In the genomic region with DNA sequence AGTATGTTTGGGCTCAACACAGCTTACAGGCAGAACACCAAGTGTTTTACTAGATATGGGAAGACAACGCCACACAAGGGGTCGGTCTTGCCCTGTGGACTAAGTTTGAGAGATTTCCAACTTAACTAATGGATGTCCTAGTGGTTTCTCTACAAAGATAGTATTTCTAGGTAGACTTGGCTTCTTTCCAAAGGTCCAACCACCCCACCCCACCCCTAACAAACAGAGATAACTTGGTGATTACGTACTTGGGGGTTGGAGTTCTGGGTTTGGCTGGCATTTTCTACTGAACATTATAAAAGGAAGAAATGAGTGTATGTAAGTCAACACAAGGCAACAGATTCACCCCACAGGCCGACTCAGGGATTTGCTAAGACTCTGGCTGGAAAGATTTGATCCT, we compare ENCODE assay signal across 19 mouse cellular contexts. TPM values are rescaled to one million over a fixed set of nuclear protein-coding genes. Genes with fewer than 3 reads are reported as not detected.
DNase-seq lines count a peak whose midpoint lies in the region; ATAC-seq and TF ChIP-seq lines count a peak whose summit lies in the region.
"Had no signal": no experiment of that assay in that cellular context is flagged by ENCODE, and none has a peak within 500 bp of the region (broad histone marks: within the 10 kb centered on the region; RNA-seq: fewer than 3 reads in every experiment).

No protein-coding gene starts in this region.

- TF ChIP-seq POLR2A in testis, adult 2 months (IDR thresholded peaks at IDR 0.05; ENCODE audit: control insufficient read depth, low read depth, low read length), result no peak

- H3K27me3 ChIP-seq in intestine, embryonic 14.5 days (replicated peaks; ENCODE audit: control insufficient read depth, insufficient read depth, low read length), result no peaks in the 10 kb centered on the region
- no peaks in the 10 kb centered on the region for H3K27me3 ChIP-seq in intestine, postnatal 0 days (replicated peaks; ENCODE audit: control insufficient read depth, insufficient read depth, low read length)
- no peaks in the 10 kb centered on the region for H3K27me3 ChIP-seq in testis, adult 2 months (ENCODE audit: control insufficient read depth, insufficient read depth, low read length)
- H3K27me3 ChIP-seq in liver, embryonic 13.5 days, result no peaks in the 10 kb centered on the region
- H3K27me3 ChIP-seq: embryonic facial prominence, embryonic 13.5 days; limb, embryonic 13.5 days had no signal

- peaks cover 22% of the 10 kb centered on the region for H3K4me1 ChIP-seq in intestine, embryonic 14.5 days (replicated peaks; ENCODE audit: control insufficient read depth, insufficient read depth, low read length)
- H3K4me1 ChIP-seq in intestine, postnatal 0 days (replicated peaks; ENCODE audit: control insufficient read depth, insufficient read depth, low read length), result peaks cover 14% of the 10 kb centered on the region; the same call in 1 of the 2 replicates
- H3K4me1 ChIP-seq in testis, adult 2 months (ENCODE audit: control insufficient read depth, insufficient read depth, low read length), result no peaks in the 10 kb centered on the region; the same call in none of the 2 replicates
- H3K4me1 ChIP-seq in liver, embryonic 13.5 days (replicated peaks), result peaks cover 71% of the 10 kb centered on the region

- TF ChIP-seq CTCF in intestine, postnatal 0 days (IDR thresholded peaks at IDR 0.05; ENCODE audit: low read depth), result no peak
- no peak for TF ChIP-seq CTCF in testis, adult 2 months (IDR thresholded peaks at IDR 0.05; ENCODE audit: control insufficient read depth, insufficient read depth, insufficient replicate concordance, low read depth, low read length)

- ATAC-seq in intestine, embryonic 14.5 days (replicated peaks; ENCODE audit: low FRiP score, low TSS enrichment, low read depth), result no peak
- no peak for ATAC-seq in intestine, postnatal 0 days
- ATAC-seq in liver, embryonic 13.5 days (ENCODE audit: low read depth), result 0 out of 2 replicates have a peak, but pooled peaks have one; percentile 37
- ATAC-seq: activated CD4-positive, CD25-positive, alpha-beta regulatory T cell, adult 4 months had no signal

- H3K36me3 ChIP-seq in intestine, embryonic 14.5 days (ENCODE audit: control insufficient read depth, insufficient read depth, low read length), result peaks cover 75% of the 10 kb centered on the region
- H3K36me3 ChIP-seq in intestine, postnatal 0 days (ENCODE audit: control insufficient read depth, insufficient read depth), result peaks cover 50% of the 10 kb centered on the region
- H3K36me3 ChIP-seq in testis, adult 2 months (ENCODE audit: control insufficient read depth, insufficient read depth, low read length), result no peaks in the 10 kb centered on the region
- peaks cover 88% of the 10 kb centered on the region for H3K36me3 ChIP-seq in liver, embryonic 13.5 days

- no peak overlapping the region for H3K4me3 ChIP-seq in intestine, embryonic 14.5 days (ENCODE audit: low read depth, low read length)
- no peak overlapping the region for H3K4me3 ChIP-seq in intestine, postnatal 0 days (ENCODE audit: low read depth, low read length)
- peak overlapping the region; percentile 72 for H3K4me3 ChIP-seq in testis, adult 2 months (ENCODE audit: control insufficient read depth, low read depth, low read length)
- no peak overlapping the region for H3K4me3 ChIP-seq in liver, embryonic 13.5 days (replicated peaks)
- H3K4me3 ChIP-seq: embryonic facial prominence, embryonic 13.5 days; forebrain, embryonic 10.5 days; limb, embryonic 13.5 days had no signal

- H3K9me3 ChIP-seq in intestine, embryonic 14.5 days (ENCODE audit: control insufficient read depth, low read length), result no peaks in the 10 kb centered on the region
- H3K9me3 ChIP-seq in intestine, postnatal 0 days (ENCODE audit: control insufficient read depth), result no peaks in the 10 kb centered on the region
- H3K9me3 ChIP-seq in liver, embryonic 13.5 days (replicated peaks), result no peaks in the 10 kb centered on the region
- H3K9me3 ChIP-seq: embryonic facial prominence, embryonic 13.5 days; forebrain, embryonic 10.5 days; limb, embryonic 13.5 days had no signal

- no peak overlapping the region for H3K9ac ChIP-seq in intestine, embryonic 14.5 days (ENCODE audit: low read length)
- H3K9ac ChIP-seq in intestine, postnatal 0 days (ENCODE audit: low read depth, low read length), result no peak overlapping the region
- H3K9ac ChIP-seq in liver, embryonic 13.5 days, result no peak overlapping the region
- H3K9ac ChIP-seq: embryonic facial prominence, embryonic 13.5 days; limb, embryonic 13.5 days had no signal

- DNase-seq in intestine, embryonic 14.5 days (ENCODE audit: low spot score), result no peak
- no peak for DNase-seq in testis, postnatal 14 days (ENCODE audit: low spot score)
- no peak for DNase-seq in liver, embryonic 13.5 days
- no peak for DNase-seq in adrenal gland, adult (ENCODE audit: inconsistent age in 2 of 2, low spot score in 1 of 2)
- no peak for DNase-seq in frontal cortex, postnatal 10 days (ENCODE audit: low spot score in 2 of 2)
- DNase-seq: adrenal gland, postnatal 36 days; cerebellum, adult 18-20 months; heart, postnatal 36 days; kidney, postnatal 10 days; lung, postnatal 10 days; midbrain, embryonic 14.5 days; right cerebral cortex, adult 18-20 months; spleen, adult 18-20 months had no signal

- WGBS in intestine, embryonic 14.5 days, result 85% methylated on average over 4 of the region's 4 CpGs
- WGBS in intestine, postnatal 0 days, result 46% methylated on average over 4 of the region's 4 CpGs
- 42% methylated on average over 4 of the region's 4 CpGs for WGBS in liver, embryonic 13.5 days (ENCODE audit: insufficient replicate concordance)

- H3K4me2 ChIP-seq in intestine, embryonic 14.5 days (ENCODE audit: low read length), result no peak overlapping the region
- no peak overlapping the region for H3K4me2 ChIP-seq in intestine, postnatal 0 days (replicated peaks; ENCODE audit: low read depth)
- H3K4me2 ChIP-seq in liver, embryonic 13.5 days, result no peak overlapping the region
- H3K4me2 ChIP-seq: embryonic facial prominence, embryonic 13.5 days; limb, embryonic 13.5 days had no signal

- 0 out of 2 replicates have a peak overlapping the region, but pooled peaks have one; percentile 2 for H3K27ac ChIP-seq in intestine, embryonic 14.5 days (ENCODE audit: low read depth)
- H3K27ac ChIP-seq in intestine, postnatal 0 days (ENCODE audit: low read depth, low read length), result no peak overlapping the region
- peak overlapping the region; percentile 73 for H3K27ac ChIP-seq in testis, adult 2 months (ENCODE audit: control insufficient read depth, insufficient read depth, low read depth, low read length)
- H3K27ac ChIP-seq in liver, embryonic 13.5 days, result peak overlapping the region; percentile 37; the same call in 1 of the 2 replicates
- H3K27ac ChIP-seq: embryonic facial prominence, embryonic 13.5 days; forebrain, embryonic 10.5 days; limb, embryonic 13.5 days had no signal

RNA-seq across cellular contexts. Expression of a gene that starts 32.6 kb away (rescaled TPM):
- 13.3 and 14.4 TPM in 2 replicates for polyA plus RNA-seq in intestine, embryonic 14.5 days (2014; fragmentation: Nextera tagmentation; extraction: Ambion mirVana)
- 10.7 and 12.5 TPM in 2 replicates for polyA plus RNA-seq in intestine, postnatal 0 days (2015; fragmentation: Nextera tagmentation; extraction: Ambion mirVana)
- polyA plus RNA-seq in testis, adult 2 months (2012; rRNA removed), result 8.7 and 8.9 TPM in 2 replicates
- 5.8 and 7.3 TPM in 2 replicates for polyA plus RNA-seq in liver, embryonic 13.5 days (2015; fragmentation: Nextera tagmentation; extraction: Ambion mirVana)

RNA-seq across cellular contexts. Expression of a gene that starts 51.5 kb away (rescaled TPM):
- polyA plus RNA-seq in intestine, embryonic 14.5 days (2014; fragmentation: Nextera tagmentation; extraction: Ambion mirVana), result 40.3 and 40.5 TPM in 2 replicates
- polyA plus RNA-seq in intestine, postnatal 0 days (2015; fragmentation: Nextera tagmentation; extraction: Ambion mirVana), result 10.4 and 12.1 TPM in 2 replicates
- 33.9 and 36.4 TPM in 2 replicates for polyA plus RNA-seq in testis, adult 2 months (2012; rRNA removed)
- polyA plus RNA-seq in liver, embryonic 13.5 days (2015; fragmentation: Nextera tagmentation; extraction: Ambion mirVana), result 8.0 and 9.0 TPM in 2 replicates

RNA-seq across cellular contexts. Expression of a gene that starts 55.1 kb away (rescaled TPM):
- 1.9 and 2.2 TPM in 2 replicates for polyA plus RNA-seq in intestine, embryonic 14.5 days (2014; fragmentation: Nextera tagmentation; extraction: Ambion mirVana)
- 1.8 and 2.3 TPM in 2 replicates for polyA plus RNA-seq in intestine, postnatal 0 days (2015; fragmentation: Nextera tagmentation; extraction: Ambion mirVana)
- polyA plus RNA-seq in testis, adult 2 months (2012; rRNA removed), result 4.2 and 4.5 TPM in 2 replicates
- polyA plus RNA-seq in liver, embryonic 13.5 days (2015; fragmentation: Nextera tagmentation; extraction: Ambion mirVana), result 1.0 and 1.1 TPM in 2 replicates
